Mouse (Mus musculus) limb, embryonic 15.5 days (tissue): ENCODE data around the gene Gm5431. TPM values are rescaled to one million over a fixed set of nuclear protein-coding genes. Genes with fewer than 3 reads are reported as not detected.
"Not testable (repeated sequence)": the region's sequence is repeated elsewhere in the genome, so short reads cannot be mapped to it uniquely, and the experiment has no call there.

Experiments
- ATAC-seq: fragments of 200-750 bp; cut with Nextera tagmentation; 2 replicates; pipeline ENCODE4 v1.8.0; 2017; ENCODE audit warnings: low read depth, moderate TSS enrichment; ENCODE audit not compliant: insufficient number of reproducible peaks, low FRiP score, low TSS enrichment
- H3K27ac ChIP-seq: fragments of 300-500 bp; sonication (generic); 2 replicates; pipeline ENCODE4 v1.5.1; 2015; ENCODE audit warnings: moderate library complexity, mild to moderate bottlenecking, inconsistent platforms
- H3K27me3 ChIP-seq: fragments of 300-500 bp; sonication (generic); 2 replicates; pipeline ENCODE4 v1.6.1; 2015; ENCODE audit warnings: inconsistent platforms
- H3K36me3 ChIP-seq: fragments of 300-500 bp; sonication (generic); 2 replicates; pipeline ENCODE4 v1.6.1; 2015; ENCODE audit warnings: inconsistent platforms
- H3K4me1 ChIP-seq: fragments of 300-500 bp; sonication (generic); 2 replicates; pipeline ENCODE4 v1.6.1; 2015; ENCODE audit warnings: inconsistent platforms
- H3K4me2 ChIP-seq: fragments of 300-500 bp; sonication (generic); 2 replicates; pipeline ENCODE4 v1.6.1; 2015; ENCODE audit warnings: mild to moderate bottlenecking, inconsistent platforms
- H3K4me3 ChIP-seq: fragments of 300-500 bp; sonication (generic); 2 replicates; pipeline ENCODE4 v1.5.1; 2015; ENCODE audit warnings: mild to moderate bottlenecking, inconsistent platforms
- H3K9ac ChIP-seq: fragments of 300-500 bp; sonication (generic); 2 replicates; pipeline ENCODE4 v1.6.1; 2015; ENCODE audit warnings: inconsistent platforms
- H3K9me3 ChIP-seq: fragments of 300-500 bp; sonication (generic); 2 replicates; pipeline ENCODE4 v1.6.1; 2016; ENCODE audit warnings: inconsistent platforms
- WGBS: fragments of 180-500 bp; shearing (Covaris S2); methylation state at CpG from one replicate; pipeline ENCODE4 v1.1.7; 2015; 5-methylcytosine and 5-hydroxymethylcytosine counted together
- polyA plus RNA-seq: library from polyadenylated mRNA; unstranded; fragments of >200 nt; fragmentation: Nextera tagmentation; extraction: Ambion mirVana; gene quantifications from 2 replicates; pipeline ENCODE4 v1.2.1, GENCODE M21; 2015

The Gm5431 gene
- polyA plus RNA-seq, 1 experiment from 2014 or later = 0.33 TPM

GRCm38 (mm10) chr11:48900654-48901566, 1.1 kb downstream of the Gm5431 start:
- H3K36me3 ChIP-seq, H3K9me3 ChIP-seq, H3K9ac ChIP-seq, H3K27ac ChIP-seq, H3K27me3 ChIP-seq, H3K4me2 ChIP-seq, H3K4me3 ChIP-seq, ATAC-seq, H3K4me1 ChIP-seq: not testable (repeated sequence)
- 78% methylated on average over 6 of the region's 6 CpGs for WGBS

GRCm38 (mm10) chr11:48898812-48899431, 3.1 kb downstream of the Gm5431 start:
- no peaks in the 10 kb centered on the region for H3K27me3 ChIP-seq
- no peak overlapping the region for H3K27ac ChIP-seq
- WGBS = 55% methylated on average over 2 of the region's 2 CpGs
- ATAC-seq = no peak
- no peak overlapping the region for H3K9ac ChIP-seq
- no peaks in the 10 kb centered on the region for H3K4me1 ChIP-seq
- H3K36me3 ChIP-seq = no peaks in the 10 kb centered on the region
- no peak overlapping the region for H3K4me2 ChIP-seq
- no peak overlapping the region for H3K4me3 ChIP-seq
- H3K9me3 ChIP-seq = no peaks in the 10 kb centered on the region

GRCm38 (mm10) chr11:48876680-48877079, 25.3 kb downstream of the Gm5431 start:
- no peaks in the 10 kb centered on the region for H3K36me3 ChIP-seq
- no peak overlapping the region for H3K27ac ChIP-seq
- no peak overlapping the region for H3K4me3 ChIP-seq
- WGBS = 97% methylated on average over 1 of the region's 1 CpGs
- H3K27me3 ChIP-seq = no peaks in the 10 kb centered on the region
- H3K9ac ChIP-seq = no peak overlapping the region
- no peak for ATAC-seq
- no peak overlapping the region for H3K4me2 ChIP-seq
- peaks cover 12% of the 10 kb centered on the region for H3K4me1 ChIP-seq
- H3K9me3 ChIP-seq = no peaks in the 10 kb centered on the region

- H3K4me3 ChIP-seq, H3K9me3 ChIP-seq, H3K36me3 ChIP-seq, H3K27ac ChIP-seq, ATAC-seq, H3K27me3 ChIP-seq, H3K4me2 ChIP-seq, H3K9ac ChIP-seq: not testable (repeated sequence)
- H3K4me1 ChIP-seq = peaks cover 15% of the 10 kb centered on the region
- WGBS = 59% methylated on average over 1 of the region's 1 CpGs
Observed at GRCm38 (mm10) chr11:48875343-48875837, 26.6 kb downstream of the Gm5431 start.

- no peak overlapping the region for H3K9ac ChIP-seq
- H3K27ac ChIP-seq = no peak overlapping the region
- H3K27me3 ChIP-seq = no peaks in the 10 kb centered on the region
- peaks cover 16% of the 10 kb centered on the region for H3K4me1 ChIP-seq
- no peak overlapping the region for H3K4me2 ChIP-seq
- H3K4me3 ChIP-seq = no peak overlapping the region
- no peak for ATAC-seq
- 2% methylated on average over 4 of the region's 4 CpGs for WGBS
- no peaks in the 10 kb centered on the region for H3K36me3 ChIP-seq
- no peaks in the 10 kb centered on the region for H3K9me3 ChIP-seq
Observed at GRCm38 (mm10) chr11:48874465-48874864, 27.5 kb downstream of the Gm5431 start.

- no peak overlapping the region for H3K4me2 ChIP-seq
- H3K27me3 ChIP-seq = no peaks in the 10 kb centered on the region
- no peaks in the 10 kb centered on the region for H3K36me3 ChIP-seq
- ATAC-seq = no peak
- H3K9me3 ChIP-seq = no peaks in the 10 kb centered on the region
- no peak overlapping the region for H3K27ac ChIP-seq
- 71% methylated on average over 10 of the region's 10 CpGs for WGBS
- no peak overlapping the region for H3K9ac ChIP-seq
- peaks cover 20% of the 10 kb centered on the region for H3K4me1 ChIP-seq
- no peak overlapping the region for H3K4me3 ChIP-seq
Observed at GRCm38 (mm10) chr11:48873591-48874290, 28.3 kb downstream of the Gm5431 start.

GRCm38 (mm10) chr11:48872695-48873300, 29.2 kb downstream of the Gm5431 start:
- ATAC-seq = no peak
- H3K4me1 ChIP-seq = peaks cover 20% of the 10 kb centered on the region
- WGBS = 85% methylated on average over 7 of the region's 7 CpGs
- H3K27ac ChIP-seq = 0 out of 2 replicates have a peak overlapping the region, but pooled peaks have one; percentile 6
- H3K36me3 ChIP-seq = no peaks in the 10 kb centered on the region
- no peaks in the 10 kb centered on the region for H3K27me3 ChIP-seq
- no peak overlapping the region; the same call in 1 of the 2 replicates for H3K4me2 ChIP-seq
- H3K9me3 ChIP-seq = no peaks in the 10 kb centered on the region
- no peak overlapping the region for H3K9ac ChIP-seq
- no peak overlapping the region for H3K4me3 ChIP-seq

GRCm38 (mm10) chr11:48871817-48872541, 30.0 kb downstream of the Gm5431 start:
- ATAC-seq = no peak
- H3K9ac ChIP-seq = peak overlapping the region; percentile 37
- WGBS = 13% methylated on average over 17 of the region's 17 CpGs

GRCm38 (mm10) chr11:48871201-48871772, 30.7 kb downstream of the Gm5431 start, which contains the start of gene Irgm1:
Gene Irgm1, minus strand, starts transcription at chr11:48871683.
- peak; percentile 53 for ATAC-seq
- H3K36me3 ChIP-seq = no peaks in the 10 kb centered on the region
- no peaks in the 10 kb centered on the region for H3K27me3 ChIP-seq
- H3K9ac ChIP-seq = peak within 1 kb of the TSS; percentile 37
- H3K9me3 ChIP-seq = no peaks in the 10 kb centered on the region
- peak within 1 kb of the TSS; percentile 69 for H3K4me2 ChIP-seq
- H3K4me3 ChIP-seq = peak within 1 kb of the TSS; percentile 48
- H3K27ac ChIP-seq = peak within 1 kb of the TSS; percentile 72
- WGBS = 2% methylated on average over 19 of the region's 19 CpGs
- H3K4me1 ChIP-seq = peaks cover 20% of the 10 kb centered on the region

More at GRCm38 (mm10) chr11:48871817-48872541, 30.0 kb downstream of the Gm5431 start:
- Histone ChIP-seq H3K4me2 (peak overlapping the region; percentile 69), H3K4me3 (peak overlapping the region; percentile 48), H3K4me1 (peaks cover 20% of the 10 kb centered on the region), H3K9me3 (no peaks in the 10 kb centered on the region), H3K27ac (peak overlapping the region; percentile 72), H3K36me3 (no peaks in the 10 kb centered on the region), H3K27me3 (no peaks in the 10 kb centered on the region)

- H3K9me3 ChIP-seq = no peaks in the 10 kb centered on the region
- peaks cover 20% of the 10 kb centered on the region for H3K4me1 ChIP-seq
- WGBS = 33% methylated on average over 7 of the region's 7 CpGs
- H3K9ac ChIP-seq = peak overlapping the region; percentile 37
- H3K27me3 ChIP-seq = no peaks in the 10 kb centered on the region
- peak overlapping the region; percentile 48 for H3K4me3 ChIP-seq
- H3K27ac ChIP-seq = peak overlapping the region; percentile 72
- H3K36me3 ChIP-seq = no peaks in the 10 kb centered on the region
- H3K4me2 ChIP-seq = peak overlapping the region; percentile 69
- no peak for ATAC-seq
Observed at GRCm38 (mm10) chr11:48870781-48871180, 31.2 kb downstream of the Gm5431 start.
